Mouse (Mus musculus) midbrain, embryonic 14.5 days (tissue): ENCODE measurements around the gene Acsl1. TPM values are rescaled to one million over a fixed set of nuclear protein-coding genes. Genes with fewer than 3 reads are reported as not detected.
"Not testable (repeated sequence)": the region's sequence is repeated elsewhere in the genome, so short reads cannot be mapped to it uniquely, and the experiment has no call there.

Experiments used
- ATAC-seq: fragments of 200-750 bp; cut with Nextera tagmentation; 2 replicates; pipeline ENCODE4 v1.8.0; 2017; ENCODE audit warnings: moderate number of reproducible peaks, moderate library complexity; ENCODE audit not compliant: low FRiP score, low TSS enrichment
- DNase-seq: peaks from one replicate; pipeline ENCODE4 v3.0.0-alpha.2; 2015
- H3K27ac ChIP-seq: fragments of 300-500 bp; sonication (generic); replicated peaks from 2 replicates; pipeline ENCODE4 v1.5.1; 2014; ENCODE audit warnings: mild to moderate bottlenecking, low read depth, low read length, moderate library complexity
- H3K27me3 ChIP-seq: fragments of 300-500 bp; sonication (generic); 2 replicates; pipeline ENCODE4 v1.6.1; 2014; ENCODE audit warnings: low read length, control low read depth, mixed read lengths; ENCODE audit not compliant: control insufficient read depth, insufficient read depth
- H3K36me3 ChIP-seq: fragments of 300-500 bp; sonication (generic); 2 replicates; pipeline ENCODE4 v1.6.1; 2014; ENCODE audit warnings: low read length, control low read depth; ENCODE audit not compliant: control insufficient read depth, insufficient read depth
- H3K4me1 ChIP-seq: fragments of 300-500 bp; sonication (generic); 2 replicates; pipeline ENCODE4 v1.6.1; 2014; ENCODE audit warnings: mild to moderate bottlenecking, antibody characterized with exemption, low read length, control low read depth; ENCODE audit not compliant: control insufficient read depth, insufficient read depth
- H3K4me2 ChIP-seq: fragments of 300-500 bp; sonication (generic); 2 replicates; pipeline ENCODE4 v1.6.1; 2014; ENCODE audit warnings: mild to moderate bottlenecking, low read length, moderate library complexity
- H3K4me3 ChIP-seq: fragments of 300-500 bp; sonication (generic); replicated peaks from 2 replicates; pipeline ENCODE4 v1.5.1; 2014; ENCODE audit warnings: low read depth, low read length
- H3K9ac ChIP-seq: fragments of 300-500 bp; sonication (generic); replicated peaks from 2 replicates; pipeline ENCODE4 v1.6.1; 2014; ENCODE audit warnings: mild to moderate bottlenecking, low read length, moderate library complexity
- H3K9me3 ChIP-seq: fragments of 300-500 bp; sonication (generic); 2 replicates; pipeline ENCODE4 v1.6.1; 2016; ENCODE audit warnings: low read length, control low read depth, mixed read lengths; ENCODE audit not compliant: control insufficient read depth
- WGBS: fragments of 180-500 bp; shearing (Covaris S2); extraction: QIAGEN DNeasy Blood & Tissue Kit; methylation state at CpG from one replicate; pipeline ENCODE4 v1.1.7; 2014; 5-methylcytosine and 5-hydroxymethylcytosine counted together
- polyA plus RNA-seq: library from polyadenylated mRNA; unstranded; fragments of >200 nt; fragmentation: Nextera tagmentation; extraction: Ambion mirVana; gene quantifications from 2 replicates; pipeline ENCODE4 v1.2.1, GENCODE M21; 2014

Acsl1 gene
- polyA plus RNA-seq, 1 experiment from 2014 or later = 20.0 TPM

GRCm38 (mm10) chr8:46569659-46570441 lies 99.0 kb downstream of the Acsl1 start:
- H3K36me3 ChIP-seq = 0 out of 2 replicates have a peak, but pooled peaks cover 4% of the 10 kb centered on the region
- no peaks in the 10 kb centered on the region for H3K9me3 ChIP-seq
- ATAC-seq (no peak), DNase-seq (no peak)
- no peak overlapping the region for H3K4me2 ChIP-seq
- 95% methylated on average over 19 of the region's 19 CpGs for WGBS
- H3K27me3 ChIP-seq = no peaks in the 10 kb centered on the region
- H3K27ac ChIP-seq = no peak overlapping the region
- H3K4me1 ChIP-seq = no peaks in the 10 kb centered on the region
- H3K4me3 ChIP-seq = no peak overlapping the region
- H3K9ac ChIP-seq = no peak overlapping the region

GRCm38 (mm10) chr8:46570673-46571072 lies 99.8 kb downstream of the Acsl1 start:
- Histone ChIP-seq H3K4me1 (no peaks in the 10 kb centered on the region), H3K4me2 (no peak overlapping the region), H3K4me3 (no peak overlapping the region), H3K9me3 (no peaks in the 10 kb centered on the region), H3K36me3 (0 out of 2 replicates have a peak, but pooled peaks cover 5% of the 10 kb centered on the region), H3K9ac (no peak overlapping the region), H3K27me3 (no peaks in the 10 kb centered on the region), H3K27ac (no peak overlapping the region)
- WGBS = 92% methylated on average over 10 of the region's 14 CpGs
- DNase-seq = no peak
- no peak for ATAC-seq

- Histone ChIP-seq H3K4me2 (no peak overlapping the region), H3K4me3 (no peak overlapping the region), H3K36me3 (peaks cover 28% of the 10 kb centered on the region), H3K9me3 (no peaks in the 10 kb centered on the region), H3K27me3 (no peaks in the 10 kb centered on the region), H3K4me1 (no peaks in the 10 kb centered on the region), H3K27ac (no peak overlapping the region), H3K9ac (no peak overlapping the region)
- 91% methylated on average over 2 of the region's 2 CpGs for WGBS
- DNase-seq (no peak), ATAC-seq (no peak)
Observed at GRCm38 (mm10) chr8:46573446-46573845, 102.6 kb downstream of the Acsl1 start.

- Histone ChIP-seq H3K4me3 (no peak overlapping the region), H3K9ac (no peak overlapping the region), H3K36me3 (peaks cover 33% of the 10 kb centered on the region), H3K27me3 (no peaks in the 10 kb centered on the region), H3K4me2 (no peak overlapping the region), H3K4me1 (no peaks in the 10 kb centered on the region), H3K27ac (no peak overlapping the region), H3K9me3 (no peaks in the 10 kb centered on the region)
- 94% methylated on average over 2 of the region's 2 CpGs for WGBS
- DNase-seq (no peak), ATAC-seq (no peak)
Observed at GRCm38 (mm10) chr8:46573964-46574363, 103.1 kb downstream of the Acsl1 start.

- Histone ChIP-seq H3K4me2 (no peak overlapping the region), H3K27ac (no peak overlapping the region), H3K4me3 (no peak overlapping the region), H3K9ac (no peak overlapping the region), H3K9me3 (no peaks in the 10 kb centered on the region), H3K4me1 (no peaks in the 10 kb centered on the region), H3K27me3 (no peaks in the 10 kb centered on the region), H3K36me3 (peaks cover 40% of the 10 kb centered on the region)
- WGBS = 95% methylated on average over 9 of the region's 9 CpGs
- DNase-seq = no peak
- no peak for ATAC-seq
Observed at GRCm38 (mm10) chr8:46578794-46579193, 108.0 kb downstream of the Acsl1 start.

GRCm38 (mm10) chr8:46584328-46584727 lies 113.5 kb downstream of the Acsl1 start:
- not testable (repeated sequence) for H3K27me3 ChIP-seq, ATAC-seq, H3K36me3 ChIP-seq, H3K4me1 ChIP-seq, H3K27ac ChIP-seq, H3K4me3 ChIP-seq, H3K9me3 ChIP-seq, H3K9ac ChIP-seq, DNase-seq, H3K4me2 ChIP-seq
- 41% methylated on average over 4 of the region's 4 CpGs for WGBS

GRCm38 (mm10) chr8:46585576-46585975 lies 114.7 kb downstream of the Acsl1 start:
- H3K27me3 ChIP-seq = no peaks in the 10 kb centered on the region
- no peak for ATAC-seq
- no peak overlapping the region for H3K4me2 ChIP-seq
- H3K4me1 ChIP-seq = no peaks in the 10 kb centered on the region
- H3K27ac ChIP-seq = no peak overlapping the region
- H3K36me3 ChIP-seq = no peaks in the 10 kb centered on the region
- 89% methylated on average over 3 of the region's 3 CpGs for WGBS
- DNase-seq = no peak
- H3K9me3 ChIP-seq = no peaks in the 10 kb centered on the region
- no peak overlapping the region for H3K9ac ChIP-seq
- H3K4me3 ChIP-seq = no peak overlapping the region

Other genes with a start within 250 kb of the Acsl1 start
- 9.6 and 10.2 TPM in 2 replicates for gene Helt, start 176.4 kb upstream of the Acsl1 start, polyA plus RNA-seq
- 6.8 and 8.6 TPM in 2 replicates for gene Cenpu, start 81.0 kb downstream of the Acsl1 start, polyA plus RNA-seq
- gene Primpol, start 146.2 kb downstream of the Acsl1 start, polyA plus RNA-seq = 6.9 and 11.8 TPM in 2 replicates
- gene Casp3, start 146.3 kb downstream of the Acsl1 start, polyA plus RNA-seq = 159 and 200 TPM in 2 replicates